Mouse (Mus musculus) neural tube, embryonic 14.5 days (tissue): ENCODE results near the gene Gm27027. TPM values are rescaled to one million over a fixed set of nuclear protein-coding genes. Genes with fewer than 3 reads are reported as not detected.

Experiments
- ATAC-seq: fragments of 200-750 bp; cut with Nextera tagmentation; 2 replicates; pipeline ENCODE4 v1.8.0; 2017; ENCODE audit warnings: low read depth, mild to moderate bottlenecking, moderate TSS enrichment, moderate library complexity
- H3K27ac ChIP-seq: fragments of 300-500 bp; sonication (generic); 2 replicates; pipeline ENCODE4 v1.5.1; 2014; ENCODE audit warnings: low read depth, mild to moderate bottlenecking, control low read depth, low read length, moderate library complexity, mixed read lengths
- H3K27me3 ChIP-seq: fragments of 300-500 bp; sonication (generic); 2 replicates; pipeline ENCODE4 v1.6.1; 2014; ENCODE audit warnings: low read length; ENCODE audit not compliant: control insufficient read depth, insufficient read depth
- H3K36me3 ChIP-seq: fragments of 300-500 bp; sonication (generic); 2 replicates; pipeline ENCODE4 v1.6.1; 2014; ENCODE audit warnings: low read length, mixed read lengths; ENCODE audit not compliant: control insufficient read depth, insufficient read depth
- H3K4me1 ChIP-seq: fragments of 300-500 bp; sonication (generic); 2 replicates; pipeline ENCODE4 v1.6.1; 2014; ENCODE audit warnings: low read length; ENCODE audit not compliant: control insufficient read depth, insufficient read depth
- H3K4me2 ChIP-seq: fragments of 300-500 bp; sonication (generic); 2 replicates; pipeline ENCODE4 v1.6.1; 2014; ENCODE audit warnings: mild to moderate bottlenecking, low read depth, low read length, control low read depth
- H3K4me3 ChIP-seq: fragments of 300-500 bp; sonication (generic); 2 replicates; pipeline ENCODE4 v1.5.1; 2014; ENCODE audit warnings: low read depth, low read length, control low read depth, mixed read lengths
- H3K9ac ChIP-seq: fragments of 300-500 bp; sonication (generic); replicated peaks from 2 replicates; pipeline ENCODE4 v1.6.1; 2014; ENCODE audit warnings: low read depth, mild to moderate bottlenecking, control low read depth, low read length, mixed read lengths
- H3K9me3 ChIP-seq: fragments of 300-500 bp; sonication (generic); 2 replicates; pipeline ENCODE4 v1.6.1; 2016; ENCODE audit warnings: low read length; ENCODE audit not compliant: control insufficient read depth
- WGBS: fragments of 180-500 bp; shearing (Covaris S2); extraction: QIAGEN DNeasy Blood & Tissue Kit; methylation state at CpG from one replicate; pipeline ENCODE4 v1.1.7; 2014; 5-methylcytosine and 5-hydroxymethylcytosine counted together
- polyA plus RNA-seq: library from polyadenylated mRNA; unstranded; fragments of >200 nt; fragmentation: Nextera tagmentation; extraction: Ambion mirVana; gene quantifications from 2 replicates; pipeline ENCODE4 v1.2.1, GENCODE M21; 2014

Gene Gm27027
- polyA plus RNA-seq, 1 experiment from 2014 or later: not detected

GRCm38 (mm10) chr2:93963802-93964201 lies 32.4 kb downstream of the Gm27027 start:
- H3K36me3 ChIP-seq: no peaks in the 10 kb centered on the region
- no peak overlapping the region for H3K4me2 ChIP-seq
- H3K9me3 ChIP-seq: no peaks in the 10 kb centered on the region
- ATAC-seq: no peak
- no peak overlapping the region for H3K9ac ChIP-seq
- no peak overlapping the region for H3K4me3 ChIP-seq
- peaks cover 5% of the 10 kb centered on the region; the same call in 1 of the 2 replicates for H3K4me1 ChIP-seq
- H3K27ac ChIP-seq: no peak overlapping the region
- WGBS: 75% methylated on average over 1 of the region's 1 CpGs
- no peaks in the 10 kb centered on the region for H3K27me3 ChIP-seq

GRCm38 (mm10) chr2:93961716-93962115 lies 34.4 kb downstream of the Gm27027 start:
- 79% methylated on average over 8 of the region's 8 CpGs for WGBS

GRCm38 (mm10) chr2:93959346-93959745 lies 36.8 kb downstream of the Gm27027 start:
- ATAC-seq: no peak
- Histone ChIP-seq H3K4me2 (no peak overlapping the region), H3K4me1 (peaks cover 5% of the 10 kb centered on the region; the same call in 1 of the 2 replicates), H3K36me3 (no peaks in the 10 kb centered on the region), H3K9ac (no peak overlapping the region), H3K9me3 (no peaks in the 10 kb centered on the region), H3K27me3 (peaks cover 3% of the 10 kb centered on the region; the same call in 1 of the 2 replicates), H3K27ac (no peak overlapping the region), H3K4me3 (no peak overlapping the region)
- WGBS: 77% methylated on average over 8 of the region's 8 CpGs

More at GRCm38 (mm10) chr2:93961716-93962115, 34.4 kb downstream of the Gm27027 start:
- H3K9ac ChIP-seq: no peak overlapping the region
- 0 out of 2 replicates have a peak, but pooled peaks cover under 1% of the 10 kb centered on the region for H3K27me3 ChIP-seq
- ATAC-seq: no peak
- H3K27ac ChIP-seq: no peak overlapping the region
- H3K4me1 ChIP-seq: peaks cover 5% of the 10 kb centered on the region; the same call in 1 of the 2 replicates
- H3K9me3 ChIP-seq: no peaks in the 10 kb centered on the region
- no peak overlapping the region for H3K4me3 ChIP-seq
- H3K4me2 ChIP-seq: no peak overlapping the region
- H3K36me3 ChIP-seq: no peaks in the 10 kb centered on the region

GRCm38 (mm10) chr2:93958216-93958615 lies 37.9 kb downstream of the Gm27027 start:
- H3K4me2 ChIP-seq: no peak overlapping the region
- no peaks in the 10 kb centered on the region for H3K36me3 ChIP-seq
- WGBS: 70% methylated on average over 3 of the region's 3 CpGs
- ATAC-seq: no peak
- H3K27ac ChIP-seq: no peak overlapping the region; the same call in 1 of the 2 replicates
- H3K27me3 ChIP-seq: peaks cover 8% of the 10 kb centered on the region; the same call in 1 of the 2 replicates
- no peaks in the 10 kb centered on the region for H3K9me3 ChIP-seq
- H3K4me3 ChIP-seq: no peak overlapping the region
- H3K9ac ChIP-seq: no peak overlapping the region
- H3K4me1 ChIP-seq: peaks cover 5% of the 10 kb centered on the region; the same call in 1 of the 2 replicates

- no peak overlapping the region for H3K9ac ChIP-seq
- no peak overlapping the region; the same call in 1 of the 2 replicates for H3K27ac ChIP-seq
- H3K36me3 ChIP-seq: no peaks in the 10 kb centered on the region
- peak overlapping the region; percentile 66; the same call in 1 of the 2 replicates for H3K4me3 ChIP-seq
- WGBS: 32% methylated on average over 8 of the region's 8 CpGs
- no peaks in the 10 kb centered on the region for H3K9me3 ChIP-seq
- peak overlapping the region; percentile 96 for H3K4me2 ChIP-seq
- ATAC-seq: peak; percentile 2; the same call in 1 of the 2 replicates
- peaks cover 5% of the 10 kb centered on the region; the same call in 1 of the 2 replicates for H3K4me1 ChIP-seq
- peaks cover 8% of the 10 kb centered on the region; the same call in 1 of the 2 replicates for H3K27me3 ChIP-seq
Observed at GRCm38 (mm10) chr2:93957785-93958175, 38.4 kb downstream of the Gm27027 start.

- Histone ChIP-seq H3K36me3 (no peaks in the 10 kb centered on the region), H3K4me2 (peak within 1 kb of the TSS; percentile 96), H3K9ac (peak within 1 kb of the TSS; percentile 77), H3K27me3 (peaks cover 8% of the 10 kb centered on the region; the same call in 1 of the 2 replicates), H3K27ac (peak within 1 kb of the TSS; percentile 84), H3K4me3 (peak within 1 kb of the TSS; percentile 66), H3K9me3 (no peaks in the 10 kb centered on the region), H3K4me1 (peaks cover 5% of the 10 kb centered on the region; the same call in 1 of the 2 replicates)
- 4% methylated on average over 30 of the region's 62 CpGs for WGBS
- ATAC-seq: peak; percentile 69
Observed at GRCm38 (mm10) chr2:93956908-93957784, 39.0 kb downstream of the Gm27027 start, which contains the start of gene Gm13889. Gm13889 (minus strand) TSS chr2:93957201.

- Histone ChIP-seq H3K36me3 (no peaks in the 10 kb centered on the region), H3K27ac (peak overlapping the region; percentile 84), H3K4me3 (peak overlapping the region; percentile 66), H3K4me1 (peaks cover 5% of the 10 kb centered on the region; the same call in 1 of the 2 replicates), H3K9ac (peak overlapping the region; percentile 77), H3K4me2 (peak overlapping the region; percentile 96), H3K9me3 (no peaks in the 10 kb centered on the region), H3K27me3 (peaks cover 8% of the 10 kb centered on the region; the same call in 1 of the 2 replicates)
- ATAC-seq: peak; percentile 42
- WGBS: under 1% methylated on average over 44 of the region's 44 CpGs
Observed at GRCm38 (mm10) chr2:93956331-93956801, 39.8 kb downstream of the Gm27027 start.

- under 1% methylated on average over 31 of the region's 31 CpGs for WGBS
- H3K27me3 ChIP-seq: peaks cover 8% of the 10 kb centered on the region; the same call in 1 of the 2 replicates
- peak overlapping the region; percentile 96 for H3K4me2 ChIP-seq
- peak overlapping the region; percentile 84 for H3K27ac ChIP-seq
- no peaks in the 10 kb centered on the region for H3K9me3 ChIP-seq
- H3K36me3 ChIP-seq: no peaks in the 10 kb centered on the region
- ATAC-seq: 0 out of 2 replicates have a peak, but pooled peaks have one; percentile 2
- H3K9ac ChIP-seq: peak overlapping the region; percentile 77
- H3K4me1 ChIP-seq: peaks cover 5% of the 10 kb centered on the region; the same call in 1 of the 2 replicates
- H3K4me3 ChIP-seq: peak overlapping the region; percentile 66
Observed at GRCm38 (mm10) chr2:93955886-93956285, 40.3 kb downstream of the Gm27027 start.
